9 mouse cellular contexts compared by ENCODE assay signal in the genomic region with DNA sequence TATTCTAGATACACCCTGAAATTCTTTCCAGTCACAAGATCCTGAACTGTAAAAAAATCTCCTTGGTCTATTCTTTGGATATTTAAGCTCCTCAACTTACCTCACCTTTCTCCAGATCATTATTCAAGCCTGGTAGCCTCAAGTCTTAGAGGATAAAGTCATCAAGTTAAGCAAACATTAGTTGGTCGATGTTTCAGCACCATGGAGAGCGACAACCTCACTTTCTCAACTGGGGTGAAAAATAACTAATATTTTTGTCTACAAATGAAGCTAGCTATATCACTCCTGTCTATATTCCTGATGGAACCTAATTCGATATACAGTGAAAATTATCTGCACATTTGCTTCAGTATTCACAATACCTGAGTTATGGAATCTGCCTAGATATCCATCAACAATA. TPM values are rescaled to one million over a fixed set of nuclear protein-coding genes. Genes with fewer than 3 reads are reported as not detected.
DNase-seq lines count a peak whose midpoint lies in the region; ATAC-seq and TF ChIP-seq lines count a peak whose summit lies in the region.
"Had no signal": no experiment of that assay in that cellular context is flagged by ENCODE, and none has a peak within 500 bp of the region (broad histone marks: within the 10 kb centered on the region; RNA-seq: fewer than 3 reads in every experiment).

No protein-coding gene starts in this region.

- TF ChIP-seq POLR2A in cerebellum, adult 2 months (IDR thresholded peaks at IDR 0.05; ENCODE audit: borderline replicate concordance, insufficient read depth, low read length) = no peak

- H3K4me1 ChIP-seq in heart, postnatal 0 days (ENCODE audit: control insufficient read depth, insufficient read depth) = no peaks in the 10 kb centered on the region
- no peaks in the 10 kb centered on the region for H3K4me1 ChIP-seq in embryonic facial prominence, embryonic 11.5 days (ENCODE audit: control insufficient read depth, insufficient read depth, low read length)
- peaks cover 4% of the 10 kb centered on the region; the same call in 1 of the 2 replicates for H3K4me1 ChIP-seq in cerebellum, adult 2 months (ENCODE audit: control insufficient read depth, insufficient read depth, low read length)
- H3K4me1 ChIP-seq in forebrain, embryonic 10.5 days = peaks cover 34% of the 10 kb centered on the region

- WGBS in heart, postnatal 0 days = 17% methylated on average over 3 of the region's 3 CpGs
- whole genome bisulfite sequencing in embryonic facial prominence, embryonic 11.5 days = 26% methylated on average over 3 of the region's 3 CpGs
- WGBS in cerebellum, adult 2 months = 80% methylated on average over 3 of the region's 3 CpGs
- 37% methylated on average over 3 of the region's 3 CpGs for WGBS in forebrain, embryonic 10.5 days

- H3K36me3 ChIP-seq in heart, postnatal 0 days (replicated peaks; ENCODE audit: control insufficient read depth, insufficient read depth, low read length) = no peaks in the 10 kb centered on the region
- no peaks in the 10 kb centered on the region for H3K36me3 ChIP-seq in embryonic facial prominence, embryonic 11.5 days (replicated peaks; ENCODE audit: control insufficient read depth, insufficient read depth, low read depth, low read length)
- H3K36me3 ChIP-seq in forebrain, embryonic 10.5 days (replicated peaks) = no peaks in the 10 kb centered on the region

- TF ChIP-seq CTCF in heart, postnatal 0 days (IDR thresholded peaks at IDR 0.05; ENCODE audit: low read depth) = no peak
- TF ChIP-seq CTCF in cerebellum, adult 2 months (IDR thresholded peaks at IDR 0.05; ENCODE audit: borderline replicate concordance, insufficient read depth, low read depth, low read length) = no peak

- peak; percentile 18 for DNase-seq in heart, postnatal 0 days (ENCODE audit: low spot score)
- no peak for DNase-seq in heart, adult 8-10 months (ENCODE audit: low spot score)
- DNase-seq in testis, postnatal 10 days (ENCODE audit: low spot score) = peak; percentile 84
- DNase-seq in testis, postnatal 14 days (ENCODE audit: low spot score) = no peak
- peak; percentile 89 for DNase-seq in embryonic facial prominence, embryonic 11.5 days (ENCODE audit: low spot score)
- peak; percentile 68 for DNase-seq in retina, postnatal 1 day
- DNase-seq in cerebellum, adult 2 months = no peak
- DNase-seq in forebrain, embryonic 10.5 days (ENCODE audit: extremely low spot score, low spot score) = no peak
- DNase-seq: cerebellum, adult 18-20 months had no signal

- no peak overlapping the region for H3K9ac ChIP-seq in heart, postnatal 0 days (replicated peaks; ENCODE audit: low read depth, low read length)
- no peak overlapping the region for H3K9ac ChIP-seq in embryonic facial prominence, embryonic 11.5 days (replicated peaks; ENCODE audit: low read length)

- H3K4me3 ChIP-seq in heart, postnatal 0 days (ENCODE audit: low read depth, low read length) = no peak overlapping the region
- no peak overlapping the region for H3K4me3 ChIP-seq in embryonic facial prominence, embryonic 11.5 days (ENCODE audit: low read depth, low read length)
- H3K4me3 ChIP-seq in cerebellum, adult 2 months (replicated peaks; ENCODE audit: insufficient read depth, low read depth, low read length) = no peak overlapping the region
- H3K4me3 ChIP-seq in forebrain, embryonic 10.5 days = no peak overlapping the region

- ATAC-seq in heart, postnatal 0 days (ENCODE audit: insufficient read depth, low read depth) = no peak
- ATAC-seq in embryonic facial prominence, embryonic 11.5 days (replicated peaks; ENCODE audit: insufficient number of reproducible peaks, low FRiP score, low TSS enrichment, low read depth) = no peak

- TF ChIP-seq EP300 in heart, postnatal 0 days (IDR thresholded peaks at IDR 0.05; ENCODE audit: low read depth) = no peak

- H3K27me3 ChIP-seq in heart, postnatal 0 days (ENCODE audit: control insufficient read depth, insufficient read depth, low read length) = no peaks in the 10 kb centered on the region
- no peaks in the 10 kb centered on the region for H3K27me3 ChIP-seq in embryonic facial prominence, embryonic 11.5 days (ENCODE audit: control insufficient read depth, insufficient read depth, low read length)
- H3K27me3 ChIP-seq in cerebellum, adult 2 months (ENCODE audit: control insufficient read depth, insufficient read depth, low read length) = no peaks in the 10 kb centered on the region
- H3K27me3 ChIP-seq in forebrain, embryonic 10.5 days (ENCODE audit: poor library complexity, severe bottlenecking) = no peaks in the 10 kb centered on the region; the same call in 1 of the 2 replicates

- H3K4me2 ChIP-seq in heart, postnatal 0 days (ENCODE audit: low read depth, low read length) = no peak overlapping the region
- no peak overlapping the region for H3K4me2 ChIP-seq in embryonic facial prominence, embryonic 11.5 days (ENCODE audit: low read depth, low read length)

- H3K9me3 ChIP-seq in heart, postnatal 0 days (replicated peaks; ENCODE audit: control insufficient read depth, low read length) = no peaks in the 10 kb centered on the region
- H3K9me3 ChIP-seq in embryonic facial prominence, embryonic 11.5 days (replicated peaks; ENCODE audit: control insufficient read depth, low read length) = no peaks in the 10 kb centered on the region
- H3K9me3 ChIP-seq in forebrain, embryonic 10.5 days = no peaks in the 10 kb centered on the region

- H3K27ac ChIP-seq in heart, postnatal 0 days (ENCODE audit: low read depth) = no peak overlapping the region
- no peak overlapping the region for H3K27ac ChIP-seq in embryonic facial prominence, embryonic 11.5 days (replicated peaks; ENCODE audit: low read depth, low read length)
- no peak overlapping the region for H3K27ac ChIP-seq in cerebellum, adult 2 months (ENCODE audit: insufficient read depth, low read length)
- no peak overlapping the region for H3K27ac ChIP-seq in forebrain, embryonic 10.5 days

RNA-seq across cellular contexts. Expression of a gene that starts 48.0 kb away (rescaled TPM):
- total RNA-seq in heart, postnatal 0 days (2014; rRNA removed; ENCODE audit: low replicate concordance) = 23.2 and 34.1 TPM in 2 replicates
- polyA plus RNA-seq in heart, postnatal 0 days (2015; fragmentation: Nextera tagmentation; extraction: Ambion mirVana) = 43.6 and 54.0 TPM in 2 replicates
- 10 to 100 TPM in 2 of 4 experiments, 1 to 10 TPM in 2; 7.3 to 14.4 (median 10.7) TPM for total RNA-seq in heart, adult 8-10 months (2022)
- polyA plus RNA-seq in embryonic facial prominence, embryonic 11.5 days (2014; fragmentation: Nextera tagmentation; extraction: Ambion mirVana) = 257 and 308 TPM in 2 replicates
- 155 and 166 TPM in 2 replicates for polyA plus RNA-seq in cerebellum, adult 2 months (2012; rRNA removed)
- polyA plus RNA-seq in forebrain, embryonic 10.5 days (2016; fragmentation: Nextera tagmentation; extraction: Ambion mirVana) = 403 and 460 TPM in 2 replicates

Comparison
In these comparisons a context has a peak if more than half of its experiments do, and no peak if none do; other contexts are left out.
1. DNase-seq: peak in heart, postnatal 0 days (single experiment), testis, postnatal 10 days (single experiment), embryonic facial prominence, embryonic 11.5 days (single experiment) and retina, postnatal 1 day (single experiment); none in heart, adult 8-10 months (single experiment), testis, postnatal 14 days (single experiment), cerebellum, adult 2 months (0 of 2) and forebrain, embryonic 10.5 days (single experiment).